Mouse (Mus musculus): Measurements from ENCODE around the gene Ssbp3. TPM values are rescaled to one million over a fixed set of nuclear protein-coding genes. Genes with fewer than 3 reads are reported as not detected.

The Ssbp3 gene
- total RNA-seq, 1 experiment, result 42.6 TPM

DNA sequence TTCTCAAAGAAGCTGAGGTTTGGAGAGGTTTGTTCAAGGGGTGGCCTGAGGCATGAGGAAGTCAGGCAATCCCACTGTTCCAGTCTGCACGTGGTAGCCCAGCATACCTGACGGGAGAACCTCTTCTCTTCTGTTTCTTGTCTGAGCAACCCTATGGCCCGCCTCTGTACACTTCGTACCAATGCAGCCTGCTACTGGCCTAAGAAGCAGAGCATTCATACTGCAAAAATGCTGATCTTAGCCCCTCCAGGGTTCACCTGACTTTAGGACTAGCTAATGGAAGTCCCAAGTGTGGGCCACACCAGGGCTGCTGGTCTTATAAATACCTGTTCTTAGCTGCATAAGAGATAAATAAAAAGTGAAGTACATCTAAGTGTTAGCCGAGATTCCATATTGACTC lies 147.8 kb downstream of the Ssbp3 start:
- DNase-seq (ENCODE audit: low read depth, low spot score), result no peak
- in situ Hi-C loops (cut with MboI; ENCODE audit: low sequenced_read_pairs in 2 of 2, unreplicated experiment in 2 of 2), result no loop called here
- H3K4me1 ChIP-seq (ENCODE audit: control insufficient read depth in 2 of 2, insufficient read depth in 2 of 2, low read length in 2 of 2, poor library complexity in 1 of 2), result no peaks in the 10 kb centered on the region
- H3K36me3 ChIP-seq (ENCODE audit: control insufficient read depth, insufficient read depth, low read length, poor library complexity, severe bottlenecking), result peaks cover 49% of the 10 kb centered on the region
- TF ChIP-seq HCFC1 (IDR thresholded peaks at IDR 0.05; ENCODE audit: borderline replicate concordance, insufficient read depth, low read length) (no peak), MAFK (IDR thresholded peaks at IDR 0.05; ENCODE audit: insufficient read depth, low read depth, low read length) (no peak), ZC3H11A (IDR thresholded peaks at IDR 0.05; ENCODE audit: borderline replicate concordance, low read depth, low read length) (no peak), ZNF384 (IDR thresholded peaks at IDR 0.05; ENCODE audit: low read depth, low read length) (no peak), CHD2 (IDR thresholded peaks at IDR 0.05; ENCODE audit: low read depth, low read length) (no peak)
- no peak overlapping the region for H3K27ac ChIP-seq (ENCODE audit: insufficient read depth, low read depth, low read length, poor library complexity, severe bottlenecking)
- no peak overlapping the region for H3K4me3 ChIP-seq (ENCODE audit: insufficient read depth in 1 of 2, low read depth in 1 of 2, low read length in 2 of 2, poor library complexity in 1 of 2, severe bottlenecking in 1 of 2)
- H3K9me3 ChIP-seq (ENCODE audit: control insufficient read depth, insufficient read depth, low read depth, low read length), result no peaks in the 10 kb centered on the region
- H3K9ac ChIP-seq (ENCODE audit: insufficient read depth, low read depth, low read length, poor library complexity, severe bottlenecking), result no peak overlapping the region

DNA sequence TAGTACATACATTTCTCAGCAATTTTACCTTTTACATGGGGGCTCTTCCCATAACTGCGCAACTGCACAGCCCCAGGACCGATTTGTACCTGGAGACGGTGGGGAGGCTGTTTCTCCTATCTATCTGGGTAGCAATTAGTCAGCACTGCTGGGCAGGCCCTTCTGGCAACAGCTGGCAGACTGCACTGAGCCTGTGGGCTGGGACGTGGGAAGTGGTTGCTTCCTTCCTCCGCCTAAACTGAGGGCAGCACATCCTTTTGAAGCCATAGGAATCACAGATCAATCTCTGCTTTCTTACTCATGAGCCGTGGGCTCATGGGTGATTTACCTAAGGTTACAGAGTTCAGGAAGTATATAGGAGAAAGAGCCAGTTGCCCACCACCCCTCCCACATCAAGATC lies 148.3 kb downstream of the Ssbp3 start:
- H3K9ac ChIP-seq (ENCODE audit: insufficient read depth, low read depth, low read length, poor library complexity, severe bottlenecking), result no peak overlapping the region

GRCm38 (mm10) chr4:107061560-107061959 lies 151.1 kb downstream of the Ssbp3 start:
- in situ Hi-C loops (cut with MboI; ENCODE audit: low sequenced_read_pairs in 2 of 2, unreplicated experiment in 2 of 2), result no loop called here
- Histone ChIP-seq H3K9ac (ENCODE audit: insufficient read depth, low read depth, low read length, poor library complexity, severe bottlenecking) (no peak overlapping the region), H3K36me3 (ENCODE audit: control insufficient read depth, insufficient read depth, low read length, poor library complexity, severe bottlenecking) (peaks cover 54% of the 10 kb centered on the region), H3K9me3 (ENCODE audit: control insufficient read depth, insufficient read depth, low read depth, low read length) (no peaks in the 10 kb centered on the region), H3K4me1 (ENCODE audit: control insufficient read depth in 2 of 2, insufficient read depth in 2 of 2, low read length in 2 of 2, poor library complexity in 1 of 2) (peaks cover 2% of the 10 kb centered on the region in 2 experiments; a peak in 2 of 4 replicates), H3K4me3 (ENCODE audit: insufficient read depth in 1 of 2, low read depth in 1 of 2, low read length in 2 of 2, poor library complexity in 1 of 2, severe bottlenecking in 1 of 2) (no peak overlapping the region), H3K27ac (ENCODE audit: insufficient read depth, low read depth, low read length, poor library complexity, severe bottlenecking) (no peak overlapping the region)
- TF ChIP-seq HCFC1 (IDR thresholded peaks at IDR 0.05; ENCODE audit: borderline replicate concordance, insufficient read depth, low read length), result no peak
- no peak for TF ChIP-seq ZC3H11A (IDR thresholded peaks at IDR 0.05; ENCODE audit: borderline replicate concordance, low read depth, low read length)
- TF ChIP-seq MAFK (IDR thresholded peaks at IDR 0.05; ENCODE audit: insufficient read depth, low read depth, low read length), result no peak
- no peak for TF ChIP-seq ZNF384 (IDR thresholded peaks at IDR 0.05; ENCODE audit: low read depth, low read length)
- no peak for TF ChIP-seq CHD2 (IDR thresholded peaks at IDR 0.05; ENCODE audit: low read depth, low read length)
- no peak for DNase-seq (ENCODE audit: low read depth, low spot score)

More for the DNA sequence above, 148.3 kb downstream of the Ssbp3 start:
- no peak for TF ChIP-seq ZNF384 (IDR thresholded peaks at IDR 0.05; ENCODE audit: low read depth, low read length)
- TF ChIP-seq HCFC1 (IDR thresholded peaks at IDR 0.05; ENCODE audit: borderline replicate concordance, insufficient read depth, low read length), result no peak
- TF ChIP-seq ZC3H11A (IDR thresholded peaks at IDR 0.05; ENCODE audit: borderline replicate concordance, low read depth, low read length), result no peak
- TF ChIP-seq CHD2 (IDR thresholded peaks at IDR 0.05; ENCODE audit: low read depth, low read length), result no peak
- no peak for TF ChIP-seq MAFK (IDR thresholded peaks at IDR 0.05; ENCODE audit: insufficient read depth, low read depth, low read length)
- Histone ChIP-seq H3K27ac (ENCODE audit: insufficient read depth, low read depth, low read length, poor library complexity, severe bottlenecking) (no peak overlapping the region), H3K36me3 (ENCODE audit: control insufficient read depth, insufficient read depth, low read length, poor library complexity, severe bottlenecking) (peaks cover 52% of the 10 kb centered on the region), H3K4me3 (ENCODE audit: insufficient read depth in 1 of 2, low read depth in 1 of 2, low read length in 2 of 2, poor library complexity in 1 of 2, severe bottlenecking in 1 of 2) (no peak overlapping the region), H3K4me1 (ENCODE audit: control insufficient read depth in 2 of 2, insufficient read depth in 2 of 2, low read length in 2 of 2, poor library complexity in 1 of 2) (no peaks in the 10 kb centered on the region), H3K9me3 (ENCODE audit: control insufficient read depth, insufficient read depth, low read depth, low read length) (no peaks in the 10 kb centered on the region)
- no peak for DNase-seq (ENCODE audit: low read depth, low spot score)
- in situ Hi-C loops (cut with MboI; ENCODE audit: low sequenced_read_pairs in 2 of 2, unreplicated experiment in 2 of 2), result no loop called here

DNA sequence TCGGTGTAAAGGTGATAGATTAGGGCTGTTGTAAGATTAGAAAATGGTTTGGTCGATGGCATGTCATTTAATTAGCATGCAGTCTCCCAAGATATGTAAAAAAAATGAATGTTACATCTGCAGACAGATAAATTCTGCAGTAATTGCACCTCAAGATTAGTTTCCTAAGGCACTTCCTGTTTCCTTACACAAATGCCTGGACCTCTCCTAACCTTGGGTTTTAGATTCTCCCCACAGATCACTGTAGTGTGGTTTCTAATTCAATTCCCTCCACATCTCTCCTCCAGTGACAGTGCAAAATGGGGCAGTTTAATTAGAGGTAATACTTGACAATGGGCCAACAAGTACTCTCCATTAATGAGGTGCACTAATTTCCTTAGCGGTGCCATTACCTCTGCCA lies 152.7 kb downstream of the Ssbp3 start:
- in situ Hi-C loops (cut with MboI; ENCODE audit: low sequenced_read_pairs in 2 of 2, unreplicated experiment in 2 of 2), result no loop called here
- no peaks in the 10 kb centered on the region for H3K9me3 ChIP-seq (ENCODE audit: control insufficient read depth, insufficient read depth, low read depth, low read length)

More for the DNA sequence above, 152.7 kb downstream of the Ssbp3 start:
- TF ChIP-seq MAFK (IDR thresholded peaks at IDR 0.05; ENCODE audit: insufficient read depth, low read depth, low read length) (no peak), HCFC1 (IDR thresholded peaks at IDR 0.05; ENCODE audit: borderline replicate concordance, insufficient read depth, low read length) (no peak), ZNF384 (IDR thresholded peaks at IDR 0.05; ENCODE audit: low read depth, low read length) (no peak), ZC3H11A (IDR thresholded peaks at IDR 0.05; ENCODE audit: borderline replicate concordance, low read depth, low read length) (no peak), CHD2 (IDR thresholded peaks at IDR 0.05; ENCODE audit: low read depth, low read length) (no peak)
- no peak overlapping the region for H3K9ac ChIP-seq (ENCODE audit: insufficient read depth, low read depth, low read length, poor library complexity, severe bottlenecking)
- no peak for DNase-seq (ENCODE audit: low read depth, low spot score)
- no peak overlapping the region for H3K4me3 ChIP-seq (ENCODE audit: insufficient read depth in 1 of 2, low read depth in 1 of 2, low read length in 2 of 2, poor library complexity in 1 of 2, severe bottlenecking in 1 of 2)
- peaks cover 40% of the 10 kb centered on the region for H3K36me3 ChIP-seq (ENCODE audit: control insufficient read depth, insufficient read depth, low read length, poor library complexity, severe bottlenecking)
- peaks cover 2 to 4% of the 10 kb centered on the region in 2 experiments; a peak in 2 of 4 replicates for H3K4me1 ChIP-seq (ENCODE audit: control insufficient read depth in 2 of 2, insufficient read depth in 2 of 2, low read length in 2 of 2, poor library complexity in 1 of 2)
- no peak overlapping the region for H3K27ac ChIP-seq (ENCODE audit: insufficient read depth, low read depth, low read length, poor library complexity, severe bottlenecking)

All from ES-E14 (cell line).